ENCODE assay signal across 8 mouse cellular contexts in the genomic region with DNA sequence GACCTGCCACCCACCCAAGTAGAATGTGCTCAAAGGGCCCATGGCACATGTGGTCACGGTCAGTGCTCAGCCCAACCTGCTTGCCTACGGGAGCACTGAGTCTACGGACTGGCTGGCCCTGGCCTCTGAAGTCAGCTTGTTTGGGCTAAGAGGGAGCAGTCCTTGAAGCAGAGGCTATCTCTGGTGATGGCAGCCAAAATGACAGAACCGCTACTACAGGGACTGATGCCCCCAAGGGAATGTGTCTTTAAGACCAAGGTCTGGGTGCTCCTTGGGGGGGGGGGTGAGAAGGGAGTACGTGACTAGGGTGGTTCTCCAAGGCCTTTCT. TPM values are rescaled to one million over a fixed set of nuclear protein-coding genes. Genes with fewer than 3 reads are reported as not detected.
DNase-seq lines count a peak whose midpoint lies in the region; ATAC-seq lines count a peak whose summit lies in the region.

No protein-coding gene starts in this region.

- WGBS in forebrain, embryonic 15.5 days = 58% methylated on average over 5 of the region's 5 CpGs
- 73% methylated on average over 5 of the region's 5 CpGs for WGBS in forebrain, embryonic 11.5 days
- WGBS in limb, embryonic 11.5 days = 12% methylated on average over 5 of the region's 5 CpGs

- H3K9me3 ChIP-seq in forebrain, embryonic 15.5 days = no peaks in the 10 kb centered on the region
- no peaks in the 10 kb centered on the region for H3K9me3 ChIP-seq in forebrain, embryonic 11.5 days (ENCODE audit: control insufficient read depth, low read length)
- H3K9me3 ChIP-seq in limb, embryonic 11.5 days (ENCODE audit: control insufficient read depth, low read length) = no peaks in the 10 kb centered on the region

- no peak overlapping the region for H3K4me2 ChIP-seq in forebrain, embryonic 15.5 days (replicated peaks)
- H3K4me2 ChIP-seq in forebrain, embryonic 11.5 days (ENCODE audit: low read depth, low read length, severe bottlenecking) = no peak overlapping the region
- H3K4me2 ChIP-seq in limb, embryonic 11.5 days (ENCODE audit: low read depth, severe bottlenecking) = peak overlapping the region; percentile 44

- H3K27ac ChIP-seq in forebrain, embryonic 15.5 days (replicated peaks) = no peak overlapping the region
- H3K27ac ChIP-seq in forebrain, embryonic 11.5 days (ENCODE audit: low read depth, low read length) = no peak overlapping the region
- no peak overlapping the region for H3K27ac ChIP-seq in limb, embryonic 11.5 days (replicated peaks; ENCODE audit: low read depth, low read length)

- H3K36me3 ChIP-seq in forebrain, embryonic 15.5 days = no peaks in the 10 kb centered on the region
- H3K36me3 ChIP-seq in forebrain, embryonic 11.5 days (ENCODE audit: control insufficient read depth, insufficient read depth, low read length) = no peaks in the 10 kb centered on the region
- H3K36me3 ChIP-seq in limb, embryonic 11.5 days (ENCODE audit: control insufficient read depth, insufficient read depth, low read length) = no peaks in the 10 kb centered on the region

- no peak overlapping the region for H3K9ac ChIP-seq in forebrain, embryonic 15.5 days (replicated peaks)
- H3K9ac ChIP-seq in forebrain, embryonic 11.5 days (ENCODE audit: low read length) = no peak overlapping the region
- no peak overlapping the region for H3K9ac ChIP-seq in limb, embryonic 11.5 days (ENCODE audit: low read length)

- H3K27me3 ChIP-seq in forebrain, embryonic 15.5 days = no peaks in the 10 kb centered on the region
- H3K27me3 ChIP-seq in forebrain, embryonic 11.5 days (ENCODE audit: control insufficient read depth, insufficient read depth, low read length) = no peaks in the 10 kb centered on the region
- no peaks in the 10 kb centered on the region for H3K27me3 ChIP-seq in limb, embryonic 11.5 days (ENCODE audit: control insufficient read depth, insufficient read depth, low read length)

- ATAC-seq in forebrain, embryonic 15.5 days (replicated peaks) = peak; percentile 24; the same call in 1 of the 2 replicates
- ATAC-seq in forebrain, embryonic 11.5 days (replicated peaks; ENCODE audit: low FRiP score) = no peak; the same call in 1 of the 2 replicates
- peak; percentile 52; the same call in 1 of the 2 replicates for ATAC-seq in limb, embryonic 11.5 days (ENCODE audit: insufficient number of reproducible peaks, low FRiP score, low TSS enrichment, low read depth)
- ATAC-seq in megakaryocyte progenitor cell, adult 5-6 weeks (replicated peaks; ENCODE audit: poor library complexity) = no peak

- DNase-seq in forebrain, embryonic 11.5 days (ENCODE audit: low spot score) = no peak
- DNase-seq in ovary, adult 18-20 months (ENCODE audit: low spot score) = peak; percentile 67
- DNase-seq in ovary, postnatal 14 days (ENCODE audit: low spot score) = no peak
- DNase-seq in limb, embryonic 11.5 days (ENCODE audit: low spot score) = no peak
- no peak for DNase-seq in thymus, postnatal 0 days (ENCODE audit: low spot score)
- no peak for DNase-seq in frontal cortex, postnatal 10 days (ENCODE audit: low spot score in 2 of 2)

- H3K4me1 ChIP-seq in forebrain, embryonic 15.5 days = peaks cover 25% of the 10 kb centered on the region
- no peaks in the 10 kb centered on the region for H3K4me1 ChIP-seq in forebrain, embryonic 11.5 days (replicated peaks; ENCODE audit: control insufficient read depth, insufficient read depth, low read length)
- H3K4me1 ChIP-seq in limb, embryonic 11.5 days (ENCODE audit: control insufficient read depth, insufficient read depth, low read length) = peaks cover 6% of the 10 kb centered on the region

- H3K4me3 ChIP-seq in forebrain, embryonic 15.5 days = no peak overlapping the region
- no peak overlapping the region for H3K4me3 ChIP-seq in forebrain, embryonic 11.5 days (ENCODE audit: low read depth, low read length)
- no peak overlapping the region for H3K4me3 ChIP-seq in limb, embryonic 11.5 days (ENCODE audit: low read depth, low read length)

RNA-seq across cellular contexts. Expression of gene Inhbb, which starts 35.4 kb away (rescaled TPM):
- polyA plus RNA-seq in forebrain, embryonic 15.5 days (2015; fragmentation: Nextera tagmentation; extraction: Ambion mirVana) = 6.6 TPM in 2 replicates
- polyA plus RNA-seq in forebrain, embryonic 11.5 days (2014; fragmentation: Nextera tagmentation; extraction: Ambion mirVana) = 0.63 and 0.81 TPM in 2 replicates
- polyA plus RNA-seq in limb, embryonic 11.5 days (2014; fragmentation: Nextera tagmentation; extraction: Ambion mirVana) = 0.09 and 0.15 TPM in 2 replicates
- polyA plus RNA-seq in thymus, postnatal 0 days (2015; fragmentation: Nextera tagmentation; extraction: Ambion mirVana) = 0.56 and 0.93 TPM in 2 replicates
- total RNA-seq in megakaryocyte progenitor cell, adult 5-6 weeks (2015) = not detected in 2 replicates
- not detected in 2 replicates for total RNA-seq in megakaryocyte progenitor cell, adult 5-6 weeks (2017)

RNA-seq across cellular contexts. Expression of gene Ralb, which starts 47.1 kb away (rescaled TPM):
- polyA plus RNA-seq in forebrain, embryonic 15.5 days (2015; fragmentation: Nextera tagmentation; extraction: Ambion mirVana) = 50.5 and 50.9 TPM in 2 replicates
- polyA plus RNA-seq in forebrain, embryonic 11.5 days (2014; fragmentation: Nextera tagmentation; extraction: Ambion mirVana) = 74.1 and 74.2 TPM in 2 replicates
- polyA plus RNA-seq in limb, embryonic 11.5 days (2014; fragmentation: Nextera tagmentation; extraction: Ambion mirVana) = 85.5 and 91.0 TPM in 2 replicates
- polyA plus RNA-seq in thymus, postnatal 0 days (2015; fragmentation: Nextera tagmentation; extraction: Ambion mirVana) = 82.7 and 87.1 TPM in 2 replicates
- 10.4 and 12.1 TPM in 2 replicates for total RNA-seq in megakaryocyte progenitor cell, adult 5-6 weeks (2015)
- 23.6 and 24.3 TPM in 2 replicates for total RNA-seq in megakaryocyte progenitor cell, adult 5-6 weeks (2017)

Comparison
In these comparisons a context has a peak if more than half of its experiments do, and no peak if none do; other contexts are left out.
1. ATAC-seq: peak in forebrain, embryonic 15.5 days (single experiment) and limb, embryonic 11.5 days (single experiment); none in forebrain, embryonic 11.5 days (single experiment) and megakaryocyte progenitor cell, adult 5-6 weeks (single experiment).